Mouse (Mus musculus): Measurements from ENCODE around the gene Slf2.

The Slf2 gene

DNA sequence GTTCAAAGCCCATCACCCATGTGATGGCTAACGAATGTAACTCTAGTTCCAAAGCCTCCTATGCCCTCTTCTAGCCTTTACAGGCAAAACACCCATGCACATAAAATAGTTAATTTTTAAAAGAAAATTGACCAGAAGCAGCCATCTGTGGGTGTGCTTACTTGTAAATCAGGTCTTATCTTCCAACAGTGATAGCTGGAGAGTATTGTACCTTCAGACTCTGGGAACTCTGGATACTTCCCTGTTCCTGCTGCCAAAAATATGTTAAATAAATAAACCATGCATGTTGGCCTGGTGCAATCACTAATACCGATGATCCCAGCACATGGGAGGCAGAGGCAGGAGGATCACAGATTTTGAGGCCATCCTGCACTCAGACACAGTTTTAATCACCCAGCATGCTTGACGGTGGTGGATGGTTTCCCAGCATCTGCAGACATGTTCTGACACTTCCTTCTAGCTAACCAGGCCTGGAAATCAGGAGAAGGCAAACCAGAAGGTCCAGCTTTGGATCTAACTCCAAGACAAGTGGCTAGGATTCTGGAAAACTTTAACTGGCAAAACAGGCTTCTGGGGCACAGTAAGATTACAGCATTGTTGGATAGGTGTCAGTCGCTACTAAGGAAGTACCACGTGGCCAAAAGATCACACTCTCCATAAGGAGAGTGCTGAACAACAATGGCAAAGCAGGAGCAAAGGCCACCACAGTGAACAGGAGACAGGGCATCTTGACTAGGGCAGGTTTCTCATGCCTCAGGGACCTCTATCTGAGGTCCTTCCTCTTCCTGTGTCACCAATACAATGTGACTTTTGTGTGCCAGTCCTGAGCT is 54.4 kb downstream of the Slf2 start:
- peak in 1 of 2 experiments; percentile 31 for DNase-seq

GRCm38 (mm10) chr19:44987004-44987403 is 56.1 kb downstream of the Slf2 start:
- DNase-seq, result no peak

GRCm38 (mm10) chr19:44987851-44988250 is 56.9 kb downstream of the Slf2 start:
- no peak for DNase-seq

- DNase-seq, result no peak
Measured at GRCm38 (mm10) chr19:44988321-44988720, 57.4 kb downstream of the Slf2 start.

GRCm38 (mm10) chr19:44988831-44989566 is 58.0 kb downstream of the Slf2 start, which contains the start of gene Sema4g:
Gene Sema4g, plus strand, starts transcription at chr19:44989101.
- DNase-seq, result no peak

DNA sequence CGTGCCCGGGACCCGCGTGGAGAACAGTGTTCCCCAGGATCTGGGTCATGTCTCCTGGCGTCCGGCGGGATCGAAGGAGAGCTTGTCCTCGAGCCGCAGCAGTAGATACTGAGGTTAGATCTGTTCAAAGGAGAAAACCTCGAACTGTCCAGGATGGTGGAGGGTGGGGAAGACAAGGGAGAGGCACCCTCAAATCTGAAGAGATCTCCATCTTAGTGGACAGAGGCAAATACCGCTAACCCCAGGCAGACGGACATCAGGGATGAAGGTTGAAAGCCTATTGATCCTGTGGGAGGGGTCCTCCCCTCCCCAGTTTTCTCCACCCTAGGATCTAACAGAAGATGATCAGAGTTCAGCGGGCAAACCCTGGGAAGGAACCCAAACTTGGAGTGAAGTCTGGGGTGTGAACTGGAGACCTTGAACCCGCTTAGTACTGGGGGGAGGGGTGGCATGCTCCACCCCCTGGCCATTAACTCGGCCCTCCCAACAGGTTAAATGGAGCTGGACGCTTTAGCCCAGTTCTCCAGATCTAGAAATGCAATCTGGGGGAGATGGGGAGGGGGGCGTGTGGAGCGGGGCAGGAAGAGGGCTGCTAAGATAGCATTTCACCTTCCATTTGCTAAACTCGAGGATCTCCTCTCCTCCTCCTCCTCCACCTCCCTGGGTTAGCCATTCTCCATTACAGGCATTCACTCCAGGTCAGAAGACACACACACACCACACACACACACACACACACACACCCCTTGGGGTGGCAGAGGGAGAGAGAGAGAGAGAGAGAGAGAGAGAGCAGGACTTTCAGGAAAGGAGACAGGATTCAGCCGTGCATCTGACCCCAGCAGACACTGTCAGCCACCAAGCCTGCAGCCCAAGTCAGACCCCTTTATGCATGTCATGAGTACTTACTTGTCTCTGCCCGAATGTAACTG is 58.9 kb downstream of the Slf2 start:
- peak; percentile 79 to 83 for DNase-seq

GRCm38 (mm10) chr19:44991031-44991430 is 60.1 kb downstream of the Slf2 start:
- peak in 1 of 2 experiments; percentile 70 for DNase-seq

- no peak for DNase-seq
Measured at GRCm38 (mm10) chr19:44992246-44992645, 61.3 kb downstream of the Slf2 start.

- DNase-seq, result no peak
Measured at GRCm38 (mm10) chr19:44992712-44993111, 61.8 kb downstream of the Slf2 start.

DNA sequence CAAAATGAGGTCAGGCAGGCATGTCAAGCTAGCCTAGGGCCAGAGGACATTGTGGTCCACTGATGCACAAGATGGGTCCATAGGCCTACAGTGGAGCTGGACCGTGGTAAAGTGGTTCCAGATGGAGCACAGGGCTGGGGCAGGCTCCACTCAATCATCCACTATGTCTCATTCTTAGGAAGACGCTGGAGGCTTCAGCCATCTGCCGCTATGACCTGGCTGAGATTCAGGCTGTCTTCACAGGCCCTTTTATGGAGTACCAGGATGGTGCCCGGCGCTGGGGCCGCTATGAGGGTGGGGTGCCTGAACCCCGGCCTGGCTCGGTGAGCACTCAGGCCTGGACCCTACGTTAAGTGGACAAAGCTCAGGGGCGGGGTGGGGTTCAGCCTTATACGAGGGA is 66.8 kb downstream of the Slf2 start:
- DNase-seq, result no peak

DNA sequence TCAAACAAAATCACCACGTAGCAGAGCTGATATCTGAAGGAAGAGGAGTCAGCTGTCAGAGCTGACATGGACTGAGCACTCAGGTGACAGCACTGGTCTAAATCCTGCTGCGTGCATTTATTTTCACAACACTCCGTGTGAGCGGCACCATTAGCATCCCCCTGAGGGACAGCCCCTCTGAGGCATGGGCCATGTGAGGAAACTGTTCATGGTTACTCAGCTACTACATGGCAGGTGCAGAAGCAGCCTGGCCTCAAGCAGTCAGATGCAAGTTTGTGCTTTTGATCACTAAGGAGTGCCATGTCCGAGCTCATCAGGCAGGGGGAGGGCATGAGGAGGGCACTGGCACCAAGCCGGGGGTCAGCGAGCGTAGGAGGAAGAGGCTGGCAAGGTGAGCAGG is 68.7 kb downstream of the Slf2 start:
- DNase-seq, result no peak

DNA sequence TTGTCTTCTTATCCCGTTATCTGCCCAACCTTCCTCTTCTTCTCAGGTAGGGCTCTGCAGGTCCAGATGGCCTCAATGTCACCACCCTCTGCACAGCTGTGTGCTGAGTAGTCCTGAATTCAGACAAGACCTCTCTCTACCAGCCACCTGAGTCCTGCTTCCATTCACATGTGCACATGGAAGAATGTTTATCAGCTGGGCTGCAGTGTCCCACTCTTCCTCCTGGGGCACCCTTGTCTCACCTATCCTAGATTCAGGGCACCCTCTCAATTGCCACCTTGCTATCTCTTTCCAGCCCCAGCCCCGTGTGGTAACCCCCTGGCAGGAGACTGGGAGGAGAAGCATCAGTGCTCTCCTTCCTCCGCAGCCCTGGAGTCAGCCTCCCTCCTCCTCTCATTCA is 71.3 kb downstream of the Slf2 start:
- DNase-seq, result no peak

GRCm38 (mm10) chr19:45003740-45004516 is 73.0 kb downstream of the Slf2 start:
- DNase-seq, result no peak

DNA sequence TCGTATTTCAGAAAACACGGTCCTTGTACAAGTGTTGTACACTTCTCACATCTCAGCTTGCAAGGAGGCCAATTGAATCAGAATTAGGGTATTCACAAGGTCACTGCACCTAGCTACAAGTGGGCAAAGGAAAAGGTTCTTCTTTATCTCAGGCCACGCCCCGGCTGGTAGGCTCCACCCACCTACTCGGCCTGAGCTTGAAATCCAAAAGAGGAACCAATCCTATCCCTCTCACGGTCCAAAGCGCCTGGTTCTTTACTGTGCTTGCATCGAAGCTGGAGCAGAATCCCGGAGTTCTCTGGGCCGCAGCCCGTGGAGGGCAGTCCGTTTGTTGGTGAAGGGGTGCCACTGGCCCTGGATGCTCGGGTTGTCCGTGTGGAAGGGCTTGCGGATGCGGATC is 74.5 kb downstream of the Slf2 start, which contains the start of gene Twnk:
TSS of gene Twnk (plus strand) at position 220 of the 400 bp plus-strand sequence.
- DNase-seq, result peak; percentile 73 to 83

DNA sequence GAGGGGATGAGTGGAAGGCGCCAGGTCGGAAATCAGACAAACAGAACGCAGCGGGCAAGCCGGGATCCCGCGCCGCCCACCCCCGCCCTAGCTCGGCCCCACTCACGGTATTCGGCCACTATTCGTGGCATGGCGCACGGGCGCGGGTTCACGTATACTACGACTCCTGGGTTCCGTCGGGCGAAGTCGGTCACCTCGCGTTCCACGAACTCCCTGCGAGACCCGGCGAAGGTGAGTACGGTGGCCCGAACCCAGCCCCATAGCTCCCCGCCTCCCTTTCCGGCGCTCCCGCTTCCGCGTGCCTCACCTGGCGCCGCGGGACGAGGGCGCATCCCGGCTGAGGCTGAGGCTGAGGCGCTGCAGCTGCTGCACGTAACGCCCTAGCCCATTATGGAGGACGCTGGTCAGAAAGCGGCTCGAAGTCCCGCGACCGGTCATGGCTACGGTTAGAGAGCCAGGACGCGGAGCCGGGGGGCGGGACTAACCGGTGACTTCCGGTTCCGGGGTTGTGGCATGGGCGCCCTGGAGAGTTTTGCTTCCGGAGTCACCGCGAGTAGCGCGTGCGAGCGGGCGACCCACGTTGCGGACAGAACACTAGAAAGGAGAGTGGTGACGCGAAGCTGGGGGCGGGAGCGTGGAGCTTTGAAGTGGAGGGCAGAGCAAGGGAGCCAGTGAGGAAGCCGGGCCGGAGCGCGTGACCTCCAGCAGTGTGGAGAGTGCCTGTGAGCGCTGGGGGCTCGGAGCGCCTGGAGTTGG is 75.2 kb downstream of the Slf2 start, which contains the start of gene Mrpl43:
TSS of gene Mrpl43 (minus strand) at position 486 of the 756 bp plus-strand sequence.
- DNase-seq, result peak; percentile 93 to 96

DNA sequence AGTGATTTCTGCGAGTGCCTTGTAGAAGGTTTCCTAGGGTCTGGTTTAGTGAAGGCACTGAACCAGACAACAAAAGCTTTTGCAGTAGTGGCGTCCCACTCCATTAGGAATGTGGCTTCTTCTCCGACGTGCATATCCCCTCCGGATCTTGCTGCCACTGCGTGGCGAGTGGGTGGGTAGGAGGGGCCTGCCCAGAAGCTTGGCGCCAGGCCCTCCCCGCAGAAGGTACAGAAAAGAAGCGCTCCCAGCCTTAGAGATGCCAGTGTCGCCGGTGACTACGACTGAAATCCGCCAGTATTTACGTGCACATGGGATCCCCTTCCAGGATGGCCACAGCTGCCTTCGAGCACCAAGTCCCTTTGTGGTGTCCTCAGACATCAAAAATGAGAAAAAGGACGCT is 76.1 kb downstream of the Slf2 start:
- no peak for DNase-seq

DNA sequence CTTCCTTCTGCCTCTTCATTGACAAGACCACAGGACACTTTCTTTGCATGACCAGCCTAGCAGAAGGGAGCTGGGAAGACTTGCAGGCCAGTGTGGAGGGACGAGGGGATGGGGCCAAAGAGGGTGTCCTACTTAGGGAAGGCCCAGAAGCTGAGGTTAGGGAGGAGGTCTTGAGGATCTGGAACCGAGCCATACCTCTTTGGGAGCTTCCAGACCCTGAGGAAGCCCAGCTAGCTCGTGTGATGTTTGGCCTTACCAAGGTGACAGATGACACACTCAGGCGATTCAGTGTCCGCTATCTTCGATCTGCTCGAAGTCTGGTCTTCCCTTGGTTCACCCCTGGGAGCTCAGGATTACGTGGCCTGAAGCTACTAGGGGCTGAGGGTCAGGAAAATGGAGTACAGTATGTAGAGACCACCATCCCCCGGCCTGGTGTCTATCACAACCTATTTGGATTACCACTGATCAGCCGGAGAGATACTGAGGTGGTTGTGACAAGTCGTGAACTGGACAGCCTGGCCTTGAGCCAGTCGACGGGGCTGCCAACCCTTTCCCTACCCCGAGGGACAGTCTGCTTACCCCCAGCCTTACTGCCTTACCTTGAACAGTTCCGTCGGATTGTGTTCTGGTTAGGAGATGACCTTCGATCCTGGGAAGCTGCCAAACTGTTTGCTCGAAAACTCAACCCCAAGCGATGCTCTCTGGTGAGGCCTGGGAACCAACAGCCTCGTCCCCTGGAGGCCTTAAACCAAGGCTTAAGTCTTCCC is 76.7 kb downstream of the Slf2 start:
- DNase-seq, result peak; percentile 84 to 86

- DNase-seq, result no peak
Measured at GRCm38 (mm10) chr19:45010646-45011045, 79.7 kb downstream of the Slf2 start.

DNA sequence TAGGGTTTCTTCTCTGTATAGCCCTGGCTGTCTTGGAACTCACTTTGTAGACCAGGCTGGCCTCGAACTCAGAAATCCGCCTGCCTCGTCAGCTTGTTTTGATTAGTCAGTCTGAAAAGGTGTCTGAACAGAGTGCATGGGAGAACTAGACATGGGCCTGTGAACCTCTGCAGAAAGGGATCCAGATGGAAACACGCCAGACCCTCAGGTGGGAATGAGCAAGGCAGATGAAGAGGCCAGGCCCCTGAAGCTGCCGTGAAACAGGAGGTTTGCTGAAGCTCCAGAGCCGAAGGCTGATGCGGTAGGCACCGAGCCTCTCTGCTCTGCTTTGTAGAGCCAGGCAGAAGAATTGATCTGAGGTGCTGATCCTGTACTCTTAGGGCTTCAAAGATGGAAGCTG is 81.3 kb downstream of the Slf2 start:
- no peak for DNase-seq

DNA sequence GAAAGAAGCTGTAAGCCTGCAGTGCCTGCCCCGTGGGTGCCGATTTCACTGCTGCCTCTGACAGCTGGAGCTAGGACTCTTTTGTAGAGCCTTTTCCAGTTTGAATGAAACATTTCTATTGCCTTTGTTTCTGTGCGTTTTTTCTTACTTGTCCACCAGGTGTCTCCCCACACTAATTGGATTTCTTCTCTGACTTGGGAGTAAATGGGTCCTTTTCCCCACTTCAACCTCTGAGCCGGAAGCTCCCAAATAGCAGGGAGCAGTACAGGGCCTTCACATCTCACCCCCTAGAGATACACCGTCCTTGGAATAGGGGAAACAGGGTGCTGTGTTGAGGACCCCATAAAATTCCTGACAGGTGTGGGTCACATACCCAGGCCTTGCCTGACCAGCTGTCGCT is 81.7 kb downstream of the Slf2 start:
- peak in 1 of 2 experiments; percentile 44 for DNase-seq

Measured in kidney, adult 8-10 months (tissue).